Mouse (Mus musculus) hindbrain, embryonic 14.5 days (tissue): Measurements from ENCODE around the gene Ptdss2. TPM values are rescaled to one million over a fixed set of nuclear protein-coding genes. Genes with fewer than 3 reads are reported as not detected.

Experiments used
- ATAC-seq: fragments of 200-750 bp; cut with Nextera tagmentation; 2 replicates; pipeline ENCODE4 v1.8.0; 2017; ENCODE audit warnings: moderate number of reproducible peaks, mild to moderate bottlenecking, moderate TSS enrichment, moderate library complexity; ENCODE audit not compliant: low FRiP score
- DNase-seq: peaks from one replicate; pipeline ENCODE4 v3.0.0-alpha.2; 2015; ENCODE audit warnings: low spot score
- H3K27ac ChIP-seq: fragments of 300-500 bp; sonication (generic); 2 replicates; pipeline ENCODE4 v1.5.1; 2014; ENCODE audit warnings: mild to moderate bottlenecking, moderate library complexity
- H3K27me3 ChIP-seq: fragments of 300-500 bp; sonication (generic); 2 replicates; pipeline ENCODE4 v1.6.1; 2014; ENCODE audit warnings: mild to moderate bottlenecking, low read length, mixed read lengths; ENCODE audit not compliant: control insufficient read depth, insufficient read depth
- H3K36me3 ChIP-seq: fragments of 300-500 bp; sonication (generic); replicated peaks from 2 replicates; pipeline ENCODE4 v1.6.1; 2014; ENCODE audit not compliant: control insufficient read depth, insufficient read depth
- H3K4me1 ChIP-seq: fragments of 300-500 bp; sonication (generic); replicated peaks from 2 replicates; pipeline ENCODE4 v1.6.1; 2014; ENCODE audit warnings: antibody characterized with exemption, low read length, mixed read lengths; ENCODE audit not compliant: control insufficient read depth, insufficient read depth
- H3K4me2 ChIP-seq: fragments of 300-500 bp; sonication (generic); replicated peaks from 2 replicates; pipeline ENCODE4 v1.6.1; 2014; ENCODE audit warnings: mild to moderate bottlenecking, moderate library complexity
- H3K4me3 ChIP-seq: fragments of 300-500 bp; sonication (generic); replicated peaks from 2 replicates; pipeline ENCODE4 v1.5.1; 2014; ENCODE audit warnings: mild to moderate bottlenecking, low read length
- H3K9ac ChIP-seq: fragments of 300-500 bp; sonication (generic); 2 replicates; pipeline ENCODE4 v1.6.1; 2014
- H3K9me3 ChIP-seq: fragments of 300-500 bp; sonication (generic); 2 replicates; pipeline ENCODE4 v1.6.1; 2016; ENCODE audit warnings: low read length; ENCODE audit not compliant: control insufficient read depth
- WGBS: fragments of 180-500 bp; shearing (Covaris S2); extraction: QIAGEN DNeasy Blood & Tissue Kit; methylation state at CpG from one replicate; pipeline ENCODE4 v1.1.7; 2014; 5-methylcytosine and 5-hydroxymethylcytosine counted together
- polyA plus RNA-seq: library from polyadenylated mRNA; unstranded; fragments of >200 nt; fragmentation: Nextera tagmentation; extraction: Ambion mirVana; gene quantifications from 2 replicates; pipeline ENCODE4 v1.2.1, GENCODE M21; 2014

Ptdss2 gene
- polyA plus RNA-seq, 1 experiment from 2014 or later, result 86.1 TPM

- peaks cover 21% of the 10 kb centered on the region for H3K4me1 ChIP-seq
- DNase-seq (no peak), ATAC-seq (no peak)
- H3K4me2 ChIP-seq, result no peak overlapping the region
- no peak overlapping the region for H3K9ac ChIP-seq
- H3K9me3 ChIP-seq, result no peaks in the 10 kb centered on the region
- no peak overlapping the region for H3K27ac ChIP-seq
- H3K36me3 ChIP-seq, result peaks cover 19% of the 10 kb centered on the region
- H3K27me3 ChIP-seq, result no peaks in the 10 kb centered on the region
- WGBS, result 95% methylated on average over 2 of the region's 2 CpGs
- no peak overlapping the region for H3K4me3 ChIP-seq
These were observed 73.6 kb downstream of the Ptdss2 start for GRCm38 (mm10) chr7:141195754-141196153.

- Histone ChIP-seq H3K9ac (no peak overlapping the region), H3K27ac (no peak overlapping the region), H3K4me1 (peaks cover 21% of the 10 kb centered on the region), H3K36me3 (peaks cover 9% of the 10 kb centered on the region), H3K4me3 (no peak overlapping the region), H3K27me3 (no peaks in the 10 kb centered on the region), H3K4me2 (no peak overlapping the region), H3K9me3 (no peaks in the 10 kb centered on the region)
- DNase-seq (no peak), ATAC-seq (no peak)
- WGBS, result 92% methylated on average over 8 of the region's 8 CpGs
These were observed 74.6 kb downstream of the Ptdss2 start for GRCm38 (mm10) chr7:141196619-141197282.

GRCm38 (mm10) chr7:141198121-141198520 is 75.9 kb downstream of the Ptdss2 start:
- Histone ChIP-seq H3K36me3 (peaks cover 3% of the 10 kb centered on the region; the same call in 1 of the 2 replicates), H3K4me1 (peaks cover 11% of the 10 kb centered on the region; the same call in 1 of the 2 replicates), H3K9ac (no peak overlapping the region), H3K9me3 (no peaks in the 10 kb centered on the region), H3K27ac (no peak overlapping the region), H3K27me3 (no peaks in the 10 kb centered on the region), H3K4me2 (no peak overlapping the region), H3K4me3 (no peak overlapping the region)
- WGBS, result 99% methylated on average over 4 of the region's 4 CpGs
- ATAC-seq, result no peak
- no peak for DNase-seq

GRCm38 (mm10) chr7:141204546-141204945 is 82.4 kb downstream of the Ptdss2 start:
- Histone ChIP-seq H3K9ac (no peak overlapping the region), H3K4me1 (no peaks in the 10 kb centered on the region), H3K27ac (no peak overlapping the region), H3K4me3 (no peak overlapping the region), H3K4me2 (no peak overlapping the region), H3K27me3 (no peaks in the 10 kb centered on the region), H3K9me3 (no peaks in the 10 kb centered on the region), H3K36me3 (peaks cover 3% of the 10 kb centered on the region; the same call in 1 of the 2 replicates)
- ATAC-seq (no peak), DNase-seq (no peak)
- 86% methylated on average over 3 of the region's 3 CpGs for WGBS

- WGBS, result 94% methylated on average over 5 of the region's 5 CpGs
- H3K4me3 ChIP-seq, result no peak overlapping the region
- H3K27me3 ChIP-seq, result no peaks in the 10 kb centered on the region
These were observed 83.3 kb downstream of the Ptdss2 start for GRCm38 (mm10) chr7:141205504-141205903.

GRCm38 (mm10) chr7:141206182-141206937 is 84.2 kb downstream of the Ptdss2 start:
- DNase-seq, result no peak
- Histone ChIP-seq H3K27me3 (no peaks in the 10 kb centered on the region), H3K4me1 (no peaks in the 10 kb centered on the region), H3K9me3 (no peaks in the 10 kb centered on the region), H3K4me2 (no peak overlapping the region), H3K27ac (no peak overlapping the region), H3K9ac (no peak overlapping the region), H3K4me3 (no peak overlapping the region), H3K36me3 (no peaks in the 10 kb centered on the region)
- ATAC-seq, result no peak
- 94% methylated on average over 18 of the region's 18 CpGs for WGBS

More at GRCm38 (mm10) chr7:141205504-141205903, 83.3 kb downstream of the Ptdss2 start:
- DNase-seq (no peak), ATAC-seq (no peak)
- Histone ChIP-seq H3K36me3 (no peaks in the 10 kb centered on the region), H3K4me2 (no peak overlapping the region), H3K4me1 (no peaks in the 10 kb centered on the region), H3K9ac (no peak overlapping the region), H3K27ac (no peak overlapping the region), H3K9me3 (no peaks in the 10 kb centered on the region)

Other genes starting within 250 kb of the Ptdss2 start
- gene Psmd13, start 240.4 kb upstream of the Ptdss2 start, polyA plus RNA-seq, result 177 and 185 TPM in 2 replicates
- gene Sirt3, start 240.1 kb upstream of the Ptdss2 start, polyA plus RNA-seq, result 44.4 and 47.5 TPM in 2 replicates
- not detected in 2 replicates for gene Cox8b, start 221.9 kb upstream of the Ptdss2 start, polyA plus RNA-seq
- gene Nlrp6, start 201.5 kb upstream of the Ptdss2 start, polyA plus RNA-seq, result 0.60 and 1.4 TPM in 2 replicates
- 8.2 and 9.2 TPM in 2 replicates for gene Pgghg, start 181.0 kb upstream of the Ptdss2 start, polyA plus RNA-seq
- 0.55 TPM in 1 of 2 replicates, not detected in the other for gene Ifitm5, start 172.1 kb upstream of the Ptdss2 start, polyA plus RNA-seq
- gene Gm45717, start 166.4 kb upstream of the Ptdss2 start, polyA plus RNA-seq, result not detected in 2 replicates
- gene Ifitm2, start 166.4 kb upstream of the Ptdss2 start, polyA plus RNA-seq, result 201 and 234 TPM in 2 replicates
- gene Ifitm1, start 155.2 kb upstream of the Ptdss2 start, polyA plus RNA-seq, result 16.8 and 21.9 TPM in 2 replicates
- 28.3 and 45.1 TPM in 2 replicates for gene Ifitm3, start 111.6 kb upstream of the Ptdss2 start, polyA plus RNA-seq
- 0.95 and 1.1 TPM in 2 replicates for gene Ifitm6, start 104.5 kb upstream of the Ptdss2 start, polyA plus RNA-seq
- not detected in 2 replicates for gene Gm17387, start 93.3 kb upstream of the Ptdss2 start, polyA plus RNA-seq
- gene B4galnt4, start 61.3 kb upstream of the Ptdss2 start, polyA plus RNA-seq, result 38.4 and 41.5 TPM in 2 replicates
- gene Pkp3, start 44.2 kb upstream of the Ptdss2 start, polyA plus RNA-seq, result not detected in 2 replicates
- gene Sigirr, start 21.8 kb upstream of the Ptdss2 start, polyA plus RNA-seq, result 2.5 and 3.1 TPM in 2 replicates
- 0.27 and 0.32 TPM in 2 replicates for gene Ano9, start 4.6 kb upstream of the Ptdss2 start, polyA plus RNA-seq
- gene Rnh1, start 50.5 kb downstream of the Ptdss2 start, polyA plus RNA-seq, result 53.5 and 56.1 TPM in 2 replicates
- 168 and 187 TPM in 2 replicates for gene Hras, start 71.6 kb downstream of the Ptdss2 start, polyA plus RNA-seq
- gene Lrrc56, start 71.8 kb downstream of the Ptdss2 start, polyA plus RNA-seq, result 6.6 and 7.6 TPM in 2 replicates
- gene Lmntd2, start 91.7 kb downstream of the Ptdss2 start, polyA plus RNA-seq, result 0.20 and 0.66 TPM in 2 replicates
- gene Rassf7, start 93.5 kb downstream of the Ptdss2 start, polyA plus RNA-seq, result 20.2 and 23.5 TPM in 2 replicates
- 61.8 and 63.5 TPM in 2 replicates for gene Phrf1, start 106.4 kb downstream of the Ptdss2 start, polyA plus RNA-seq
- gene Irf7, start 144.1 kb downstream of the Ptdss2 start, polyA plus RNA-seq, result 1.4 and 1.6 TPM in 2 replicates
- gene Cdhr5, start 154.4 kb downstream of the Ptdss2 start, polyA plus RNA-seq, result not detected in 2 replicates
- 3.2 and 4.1 TPM in 2 replicates for gene Sct, start 156.8 kb downstream of the Ptdss2 start, polyA plus RNA-seq
- gene Drd4, start 169.6 kb downstream of the Ptdss2 start, polyA plus RNA-seq, result 0.65 and 0.88 TPM in 2 replicates
- gene Deaf1, start 205.3 kb downstream of the Ptdss2 start, polyA plus RNA-seq, result 187 TPM in 2 replicates
- gene Tmem80, start 205.4 kb downstream of the Ptdss2 start, polyA plus RNA-seq, result 24.7 and 32.6 TPM in 2 replicates
- gene Eps8l2, start 216.5 kb downstream of the Ptdss2 start, polyA plus RNA-seq, result 0.98 and 1.2 TPM in 2 replicates